Mouse (Mus musculus) CD4-positive, CD25-positive, alpha-beta regulatory T cell, adult 2 months (primary cell): ENCODE data around the gene N4bp2l2.
"Not testable (repeated sequence)": the region's sequence is repeated elsewhere in the genome, so short reads cannot be mapped to it uniquely, and the experiment has no call there.

Experiments used
- DNase-seq: peaks from one replicate; pipeline ENCODE4 v3.0.0-alpha.2; 2012; ENCODE audit warnings: low read depth, low spot score

The N4bp2l2 gene

DNA sequence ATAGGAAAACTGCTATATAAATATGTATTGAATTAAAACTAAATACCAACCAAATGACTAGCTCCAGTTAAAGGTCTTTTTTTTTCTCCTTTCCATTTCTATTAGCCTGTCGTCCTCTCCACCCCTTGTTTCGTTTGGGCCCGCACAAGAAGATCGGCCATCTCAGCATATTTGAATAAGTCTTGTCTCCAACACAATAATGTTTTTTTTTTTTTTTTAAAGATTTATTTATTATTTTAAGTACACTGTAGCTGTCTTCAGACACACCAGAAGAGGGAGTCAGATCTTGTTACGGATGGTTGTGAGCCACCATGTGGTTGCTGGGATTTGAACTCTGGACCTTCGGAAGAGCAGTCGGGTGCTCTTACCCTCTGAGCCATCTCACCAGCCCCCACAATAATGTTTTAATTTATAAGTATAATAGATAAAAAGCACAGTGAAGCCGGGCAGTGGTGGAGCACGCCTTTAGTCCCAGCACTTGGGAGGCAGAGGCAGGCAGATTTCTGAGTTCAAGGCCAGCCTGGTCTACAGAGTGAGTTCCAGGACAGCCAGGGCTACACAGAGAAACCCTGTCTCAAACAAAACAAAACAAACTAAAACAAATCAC, at the start of gene N4bp2l2:
N4bp2l2 (minus strand) TSS at position 51 of the 607 bp plus-strand sequence.
- not testable (repeated sequence) for DNase-seq

DNA sequence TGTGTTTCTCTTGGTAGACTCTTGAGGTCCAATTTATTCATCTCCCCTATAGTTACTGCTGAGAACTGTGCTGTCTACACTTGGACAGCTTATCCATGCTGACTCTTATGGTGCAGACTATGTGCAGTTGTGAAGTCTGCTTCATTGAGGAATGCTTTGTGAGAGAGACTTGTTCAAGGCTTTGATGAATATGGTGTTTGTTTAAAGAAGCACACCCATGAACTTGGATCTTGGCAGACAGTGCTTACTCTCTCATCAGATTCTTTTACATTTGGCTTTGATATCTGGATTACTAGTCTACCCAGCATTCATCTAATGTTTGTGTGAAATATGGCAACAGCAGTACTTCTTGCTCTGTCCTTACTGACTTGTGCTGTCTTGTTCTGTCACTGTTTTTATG, 47.4 kb upstream of the N4bp2l2 start:
- DNase-seq = no peak

DNA sequence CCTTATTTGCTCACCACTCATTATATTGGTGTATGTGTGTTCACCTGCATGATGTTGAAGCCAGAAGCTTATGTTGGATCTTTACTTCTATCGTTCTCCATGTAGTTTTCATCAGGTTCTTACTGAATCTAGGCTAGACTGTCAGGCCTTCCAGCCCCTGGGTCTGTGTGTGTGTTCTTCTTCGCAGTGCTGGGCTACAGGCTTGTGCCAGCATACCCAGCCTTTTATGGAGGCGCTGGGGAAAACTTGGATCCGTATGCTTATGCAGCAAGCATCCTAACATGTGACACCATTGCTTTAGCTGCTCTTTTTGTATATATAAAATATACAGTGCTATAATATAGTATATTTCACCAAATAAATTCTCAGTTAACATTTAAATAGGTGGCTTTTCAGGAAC, 45.5 kb upstream of the N4bp2l2 start:
- DNase-seq = no peak

DNA sequence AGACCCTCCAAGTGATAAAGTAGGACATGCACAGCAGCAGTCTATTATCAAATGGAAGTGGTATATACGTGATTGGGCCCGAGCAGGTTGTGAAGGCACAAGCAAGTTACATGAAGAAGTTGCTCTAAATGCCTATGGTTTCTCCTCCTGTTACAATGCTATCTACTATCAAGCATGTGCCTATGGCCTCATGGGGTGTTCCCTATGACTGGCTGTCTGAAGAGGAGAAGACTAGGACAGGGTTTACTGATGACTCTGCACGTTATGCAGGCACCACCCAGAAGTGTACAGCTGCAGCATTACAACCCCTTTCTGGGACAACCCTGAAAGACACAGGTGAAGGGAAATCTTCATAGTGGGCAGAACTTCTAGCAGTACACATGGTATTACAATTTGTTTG, 41.2 kb upstream of the N4bp2l2 start:
- DNase-seq = not testable (repeated sequence)

DNA sequence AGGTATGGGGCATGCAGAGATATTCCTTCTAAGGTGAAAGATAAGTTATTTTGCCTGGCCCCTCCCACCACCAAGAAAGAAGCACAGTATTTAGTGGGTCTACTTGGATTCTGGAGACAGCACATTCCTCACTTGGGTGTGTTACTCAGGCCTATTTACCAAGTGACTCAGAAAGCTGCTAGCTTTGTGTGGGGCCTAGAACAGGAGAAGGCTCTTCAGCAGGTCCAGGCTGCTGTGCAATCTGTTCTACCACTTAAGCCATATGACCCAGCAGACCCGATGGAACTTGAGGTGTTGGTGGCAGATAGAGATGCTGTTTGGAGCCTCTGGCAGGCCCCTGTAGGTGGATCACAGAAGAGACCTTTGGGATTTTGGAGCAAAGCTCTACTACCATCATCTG, 40.7 kb upstream of the N4bp2l2 start:
- DNase-seq = not testable (repeated sequence)

DNA sequence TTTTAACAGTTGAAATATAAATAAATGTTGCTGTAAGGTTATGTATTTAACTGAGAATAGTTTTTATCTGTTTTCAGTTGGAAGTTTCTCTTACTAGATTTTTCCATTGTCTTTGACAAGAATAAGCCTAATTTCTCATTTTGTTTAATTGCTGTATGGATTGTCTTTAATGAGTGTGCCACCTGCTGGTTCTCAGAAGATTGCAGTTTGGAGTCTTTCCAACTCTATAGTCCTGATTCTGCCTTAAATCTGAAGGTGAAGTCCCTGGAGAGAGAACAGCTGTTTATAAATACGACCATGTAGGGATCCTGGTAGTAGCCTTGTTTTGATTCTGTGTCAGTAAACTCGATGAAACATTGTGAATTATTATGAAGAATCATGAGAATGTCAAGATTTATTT, 36.7 kb upstream of the N4bp2l2 start:
- peak; percentile 74 for DNase-seq

DNA sequence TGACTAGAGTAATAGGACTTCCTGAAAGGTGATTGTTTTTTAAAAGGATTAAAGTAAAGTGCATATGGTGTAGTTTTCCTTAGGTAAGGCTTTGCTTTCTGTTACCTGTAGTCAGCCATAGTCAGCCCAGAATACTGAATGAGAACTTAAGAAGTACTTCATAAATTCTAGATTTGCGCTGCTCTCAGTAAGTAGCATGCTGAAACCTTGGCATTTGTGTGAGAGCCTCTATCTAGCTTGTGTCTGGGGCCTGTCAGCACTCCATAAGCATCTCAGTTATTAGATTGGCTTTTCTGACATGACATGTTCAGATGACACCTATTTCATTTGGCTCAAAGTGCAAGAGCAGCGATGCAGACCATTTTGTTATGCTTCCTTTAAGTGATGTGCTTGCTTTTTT, 27.3 kb upstream of the N4bp2l2 start:
- no peak for DNase-seq

DNA sequence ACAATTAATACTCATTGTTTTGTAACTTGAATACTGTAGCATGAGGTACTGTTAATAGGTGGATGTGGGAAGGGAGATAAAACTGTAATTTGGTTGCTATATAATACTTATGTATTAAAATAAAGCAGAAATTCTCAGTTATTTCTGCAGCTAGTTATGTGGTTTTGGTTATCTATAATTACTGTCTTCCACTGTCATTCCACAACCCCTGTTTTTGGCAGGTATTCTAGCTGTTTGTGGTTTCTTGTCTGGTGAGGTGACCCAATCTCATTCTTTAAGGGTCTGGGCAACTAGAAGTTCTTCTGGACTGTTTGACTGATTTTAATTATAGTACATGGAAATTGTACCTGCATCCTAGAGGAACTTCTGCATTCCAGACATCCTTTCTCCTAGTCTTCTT, 24.7 kb upstream of the N4bp2l2 start:
- DNase-seq = no peak

DNA sequence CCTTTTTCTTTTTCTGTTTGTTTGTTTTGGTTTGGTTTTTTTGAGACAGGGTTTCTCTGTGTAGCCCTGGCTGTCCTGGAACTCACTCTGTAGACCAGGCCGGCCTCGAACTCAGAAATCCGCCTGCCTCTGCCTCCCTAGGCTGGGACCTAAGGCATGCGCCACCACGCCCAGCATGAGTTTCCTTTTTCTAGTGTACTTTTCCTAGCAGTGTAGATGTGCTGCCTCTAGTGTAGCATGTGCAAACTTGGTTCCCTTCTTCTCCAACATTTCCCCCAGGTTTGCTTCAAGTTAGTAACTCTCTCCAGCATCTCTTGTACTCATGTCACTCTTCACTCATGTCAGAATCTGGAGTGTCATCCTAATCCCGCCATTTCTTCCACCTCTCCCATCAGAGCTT, 16.9 kb upstream of the N4bp2l2 start:
- not testable (repeated sequence) for DNase-seq

DNA sequence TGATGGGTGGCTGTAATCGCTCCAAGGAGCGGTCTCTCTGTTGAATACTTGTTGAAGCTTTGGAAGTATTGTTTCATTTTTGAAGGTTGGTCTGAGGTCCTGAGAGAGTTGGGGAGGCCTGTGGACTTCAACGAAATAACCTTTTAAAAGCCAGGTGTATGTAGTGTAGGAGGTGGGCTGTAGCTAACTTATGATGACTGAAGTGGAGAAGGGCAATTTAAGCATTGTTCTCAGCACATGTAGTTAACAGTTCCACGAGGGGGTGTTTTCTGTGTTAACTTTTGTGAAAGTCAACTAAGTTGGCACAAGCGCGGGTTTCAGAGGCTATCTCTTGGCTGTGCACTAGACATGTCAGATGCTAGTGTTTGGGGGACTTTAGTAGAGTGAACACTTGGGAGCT, 8.9 kb upstream of the N4bp2l2 start:
- peak; percentile 37 for DNase-seq

DNA sequence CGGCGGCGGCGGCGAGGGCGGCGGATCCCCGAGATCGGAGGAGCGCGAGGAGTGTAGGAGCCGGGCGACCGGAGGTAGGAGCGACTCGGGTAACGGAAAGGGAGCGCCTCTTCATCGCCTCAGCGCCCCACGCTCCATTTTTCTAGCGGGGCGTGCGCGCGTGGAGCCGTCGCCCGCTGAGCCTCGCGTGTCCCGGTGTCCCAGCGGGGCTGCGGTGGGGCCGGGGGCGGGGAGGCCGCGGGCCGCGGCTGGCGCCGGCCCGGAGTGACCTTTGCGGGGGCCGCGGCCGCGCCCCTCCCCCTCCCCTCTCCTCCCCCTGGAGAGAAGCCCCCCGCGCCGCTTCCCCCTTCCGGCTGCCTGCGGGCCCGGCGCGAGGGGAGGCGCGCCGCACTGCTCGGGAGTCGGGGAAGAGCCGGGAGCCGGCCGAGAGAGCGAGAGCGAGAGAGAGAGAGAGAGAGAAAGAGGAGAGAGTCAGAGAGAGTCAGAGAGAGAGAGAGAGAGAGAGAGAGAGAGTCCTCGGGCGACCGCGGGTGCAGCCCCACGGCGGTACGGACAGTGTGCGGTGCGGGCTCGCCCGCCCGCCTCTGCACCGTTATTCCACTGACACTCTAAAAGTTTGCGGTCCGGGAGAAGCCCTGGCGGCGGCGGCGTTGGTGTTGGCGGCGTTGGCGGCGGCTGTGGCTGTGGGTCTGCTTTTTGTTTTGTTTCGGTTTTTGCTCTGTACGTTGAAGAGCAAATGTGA, 8.1 kb upstream of the N4bp2l2 start:
- DNase-seq = peak; percentile 64

- DNase-seq = peak; percentile 99
These were observed 7.3 kb upstream of the N4bp2l2 start, which contains the start of gene Pds5b for GRCm38 (mm10) chr5:150673153-150673835. Pds5b (plus strand) TSS chr5:150673739.

- no peak for DNase-seq
These were observed 6.4 kb upstream of the N4bp2l2 start for GRCm38 (mm10) chr5:150672343-150672742.

GRCm38 (mm10) chr5:150668731-150669130, 2.7 kb upstream of the N4bp2l2 start:
- DNase-seq = no peak

DNA sequence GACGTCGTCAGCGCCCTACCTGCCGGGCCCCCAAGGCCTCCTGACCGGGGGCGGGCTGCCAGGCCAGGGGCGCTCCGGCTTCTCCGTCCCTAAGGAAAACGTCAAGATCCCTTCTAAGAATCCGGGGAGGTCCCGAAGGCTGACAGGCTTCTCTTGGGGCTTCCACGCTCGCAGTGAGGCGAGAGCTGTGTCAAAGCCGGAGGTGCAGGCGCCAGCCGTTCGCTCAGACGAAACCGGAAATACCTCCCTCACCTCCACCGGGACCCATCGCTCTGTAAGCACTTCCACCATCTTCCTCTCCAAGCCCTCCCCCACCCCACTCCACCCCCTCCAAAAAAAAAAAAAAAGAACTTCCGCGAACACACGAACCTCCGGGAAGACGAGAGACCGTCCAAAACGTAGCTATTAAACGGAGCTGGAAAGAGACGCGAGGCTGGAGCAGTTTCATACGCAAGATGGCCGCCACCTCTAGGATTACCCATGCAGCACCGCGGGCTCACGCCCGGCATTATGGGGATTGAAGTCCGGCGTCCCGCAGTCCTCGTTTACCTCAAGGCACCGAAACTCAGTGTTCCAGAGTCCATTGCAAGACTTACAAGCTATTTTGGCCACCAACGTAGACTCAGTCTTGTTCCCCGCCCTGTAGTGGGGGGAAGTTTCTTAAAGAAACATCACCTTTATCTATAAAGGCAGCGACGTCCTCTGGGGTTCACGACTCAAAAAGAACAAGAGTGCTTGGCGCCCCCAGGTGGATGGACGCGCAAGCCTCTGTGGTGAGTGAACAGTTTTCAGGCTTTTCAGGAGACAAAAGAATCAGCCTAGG, 640 bp downstream of the N4bp2l2 start:
- DNase-seq = peak; percentile 97

- DNase-seq = no peak
These were observed 1.2 kb downstream of the N4bp2l2 start for GRCm38 (mm10) chr5:150664794-150665131.

DNA sequence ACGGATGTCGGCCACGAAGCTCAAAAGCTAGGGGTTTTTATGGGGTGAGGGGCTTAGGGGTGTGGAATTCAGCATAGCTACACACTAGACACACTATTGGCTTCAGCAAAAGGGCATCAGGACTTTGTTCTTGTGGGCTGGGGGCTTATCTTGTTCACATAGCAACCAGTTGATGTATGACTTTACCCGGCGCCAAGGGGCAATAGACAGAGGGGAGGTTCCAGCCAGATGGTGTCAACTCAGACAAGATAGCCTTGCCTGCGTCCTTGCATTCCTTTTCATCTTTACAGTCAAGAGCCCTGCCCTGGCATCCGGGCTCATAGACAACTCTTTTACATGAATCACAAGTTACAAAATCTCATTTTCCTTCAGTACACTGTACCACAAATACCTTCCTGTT, 2.1 kb downstream of the N4bp2l2 start:
- not testable (repeated sequence) for DNase-seq

DNA sequence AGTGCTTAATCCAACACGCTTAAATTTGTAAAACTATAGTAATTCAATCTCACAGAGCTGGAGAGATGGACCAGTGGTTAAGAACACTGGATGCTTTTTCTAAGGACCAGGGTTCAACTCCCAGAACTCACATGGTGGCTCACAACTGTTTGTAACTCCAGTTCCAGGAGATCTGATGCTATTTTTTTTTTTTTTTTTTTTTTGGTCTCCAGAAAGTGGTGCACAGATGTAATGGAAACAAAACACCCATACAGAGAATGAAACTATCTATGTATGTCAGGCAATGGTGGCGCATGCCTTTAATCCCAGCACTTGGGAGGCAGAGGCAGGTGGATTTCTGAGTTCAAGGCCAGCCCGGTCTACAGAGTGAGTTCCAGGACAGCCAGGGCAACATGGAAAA, 5.7 kb downstream of the N4bp2l2 start:
- not testable (repeated sequence) for DNase-seq

DNA sequence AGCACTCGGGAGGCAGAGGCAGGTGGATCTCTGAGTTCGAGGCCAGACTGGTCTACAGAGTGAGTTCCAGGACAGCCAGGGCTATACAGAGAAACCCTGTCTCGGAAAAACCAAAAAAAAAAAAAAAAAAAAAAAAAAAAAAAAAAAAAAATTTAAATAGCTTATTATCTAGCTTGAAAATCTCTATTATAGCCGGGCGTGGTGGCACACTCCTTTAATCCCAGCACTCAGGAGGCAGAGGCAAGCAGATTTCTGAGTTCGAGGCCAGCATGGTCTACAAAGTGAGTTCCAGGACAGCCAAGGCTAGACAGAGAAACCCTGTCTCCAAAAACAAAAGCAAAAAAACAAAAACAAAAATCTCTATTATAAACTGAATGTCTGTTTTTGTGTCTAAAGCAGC, 6.6 kb downstream of the N4bp2l2 start:
- DNase-seq = not testable (repeated sequence)

DNA sequence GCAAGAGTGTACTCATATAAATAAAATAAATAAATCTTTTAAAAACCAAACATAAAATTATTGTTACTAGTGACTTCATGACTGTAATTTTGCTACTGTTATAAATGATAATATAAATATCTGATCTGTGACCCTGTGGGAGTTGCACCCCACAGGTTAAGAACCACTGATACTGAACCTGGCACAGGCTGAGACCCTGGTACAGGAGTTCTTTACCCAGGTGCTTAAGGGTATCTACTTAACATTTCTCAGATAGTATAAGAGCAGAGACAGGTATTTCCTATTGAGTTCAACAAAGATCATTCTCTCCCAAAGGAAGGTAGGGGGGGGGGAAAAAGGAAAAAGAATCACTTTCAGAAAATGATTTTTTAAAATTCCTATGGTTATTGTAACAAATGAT, 11.4 kb downstream of the N4bp2l2 start:
- DNase-seq = no peak

GRCm38 (mm10) chr5:150652578-150652977, 13.4 kb downstream of the N4bp2l2 start:
- no peak for DNase-seq

- DNase-seq = no peak
These were observed 21.1 kb downstream of the N4bp2l2 start for GRCm38 (mm10) chr5:150644926-150645325.
